Mouse (Mus musculus) liver (tissue): ENCODE results near the gene Ptprk.

ENCODE experiments used
- DNase-seq: peaks from one replicate; pipeline ENCODE4 v3.0.0-alpha.2; 2020; ENCODE audit warnings: mixed read lengths

The Ptprk gene

GRCm38 (mm10) chr10:28074653-28075451 lies at the start of gene Ptprk:
Ptprk (plus strand) TSS chr10:28074820.
- peak; percentile 86 for DNase-seq

- DNase-seq = no peak
These were observed 46.8 kb upstream of the Ptprk start for GRCm38 (mm10) chr10:28027791-28028190.

GRCm38 (mm10) chr10:28036456-28036855 lies 38.2 kb upstream of the Ptprk start:
- DNase-seq = no peak

GRCm38 (mm10) chr10:28054764-28055163 lies 19.9 kb upstream of the Ptprk start:
- DNase-seq = no peak

GRCm38 (mm10) chr10:28059222-28059621 lies 15.4 kb upstream of the Ptprk start:
- DNase-seq = no peak

- DNase-seq = no peak
These were observed 6.6 kb upstream of the Ptprk start for GRCm38 (mm10) chr10:28067997-28068396.

GRCm38 (mm10) chr10:28073991-28074652 lies 498 bp upstream of the Ptprk start:
- DNase-seq = peak; percentile 6

GRCm38 (mm10) chr10:28075491-28076035 lies 943 bp downstream of the Ptprk start:
- DNase-seq = no peak

- peak; percentile 10 for DNase-seq
These were observed 1.6 kb downstream of the Ptprk start for GRCm38 (mm10) chr10:28076036-28076855.

GRCm38 (mm10) chr10:28078270-28078669 lies 3.6 kb downstream of the Ptprk start:
- no peak for DNase-seq

GRCm38 (mm10) chr10:28081221-28081620 lies 6.6 kb downstream of the Ptprk start:
- no peak for DNase-seq

- DNase-seq = no peak
These were observed 8.6 kb downstream of the Ptprk start for GRCm38 (mm10) chr10:28083183-28083582.

- DNase-seq = no peak
These were observed 9.0 kb downstream of the Ptprk start for GRCm38 (mm10) chr10:28083625-28084024.

- DNase-seq = no peak
These were observed 12.7 kb downstream of the Ptprk start for GRCm38 (mm10) chr10:28087341-28087740.

- DNase-seq = no peak
These were observed 13.1 kb downstream of the Ptprk start for GRCm38 (mm10) chr10:28087749-28088148.

- DNase-seq = no peak
These were observed 21.4 kb downstream of the Ptprk start for GRCm38 (mm10) chr10:28096007-28096406.

GRCm38 (mm10) chr10:28097637-28098036 lies 23.0 kb downstream of the Ptprk start:
- no peak for DNase-seq

GRCm38 (mm10) chr10:28098923-28099322 lies 24.3 kb downstream of the Ptprk start:
- DNase-seq = no peak

- no peak for DNase-seq
These were observed 28.8 kb downstream of the Ptprk start for GRCm38 (mm10) chr10:28103406-28103906.

GRCm38 (mm10) chr10:28103924-28104323 lies 29.3 kb downstream of the Ptprk start:
- no peak for DNase-seq

- peak; percentile 5 for DNase-seq
These were observed 30.6 kb downstream of the Ptprk start for GRCm38 (mm10) chr10:28105247-28105646.

- DNase-seq = no peak
These were observed 38.4 kb downstream of the Ptprk start for GRCm38 (mm10) chr10:28112826-28113589.
